Mouse (Mus musculus) neural tube, embryonic 14.5 days (tissue): ENCODE measurements around the gene Bok. TPM values are rescaled to one million over a fixed set of nuclear protein-coding genes. Genes with fewer than 3 reads are reported as not detected.
"Not testable (repeated sequence)": the region's sequence is repeated elsewhere in the genome, so short reads cannot be mapped to it uniquely, and the experiment has no call there.

Experiments
- ATAC-seq: fragments of 200-750 bp; cut with Nextera tagmentation; 2 replicates; pipeline ENCODE4 v1.8.0; 2017; ENCODE audit warnings: low read depth, mild to moderate bottlenecking, moderate TSS enrichment, moderate library complexity
- H3K27ac ChIP-seq: fragments of 300-500 bp; sonication (generic); 2 replicates; pipeline ENCODE4 v1.5.1; 2014; ENCODE audit warnings: low read depth, mild to moderate bottlenecking, control low read depth, low read length, moderate library complexity, mixed read lengths
- H3K27me3 ChIP-seq: fragments of 300-500 bp; sonication (generic); 2 replicates; pipeline ENCODE4 v1.6.1; 2014; ENCODE audit warnings: low read length; ENCODE audit not compliant: control insufficient read depth, insufficient read depth
- H3K36me3 ChIP-seq: fragments of 300-500 bp; sonication (generic); 2 replicates; pipeline ENCODE4 v1.6.1; 2014; ENCODE audit warnings: low read length, mixed read lengths; ENCODE audit not compliant: control insufficient read depth, insufficient read depth
- H3K4me1 ChIP-seq: fragments of 300-500 bp; sonication (generic); 2 replicates; pipeline ENCODE4 v1.6.1; 2014; ENCODE audit warnings: low read length; ENCODE audit not compliant: control insufficient read depth, insufficient read depth
- H3K4me2 ChIP-seq: fragments of 300-500 bp; sonication (generic); 2 replicates; pipeline ENCODE4 v1.6.1; 2014; ENCODE audit warnings: mild to moderate bottlenecking, low read depth, low read length, control low read depth
- H3K4me3 ChIP-seq: fragments of 300-500 bp; sonication (generic); 2 replicates; pipeline ENCODE4 v1.5.1; 2014; ENCODE audit warnings: low read depth, low read length, control low read depth, mixed read lengths
- H3K9ac ChIP-seq: fragments of 300-500 bp; sonication (generic); replicated peaks from 2 replicates; pipeline ENCODE4 v1.6.1; 2014; ENCODE audit warnings: low read depth, mild to moderate bottlenecking, control low read depth, low read length, mixed read lengths
- H3K9me3 ChIP-seq: fragments of 300-500 bp; sonication (generic); 2 replicates; pipeline ENCODE4 v1.6.1; 2016; ENCODE audit warnings: low read length; ENCODE audit not compliant: control insufficient read depth
- WGBS: fragments of 180-500 bp; shearing (Covaris S2); extraction: QIAGEN DNeasy Blood & Tissue Kit; methylation state at CpG from one replicate; pipeline ENCODE4 v1.1.7; 2014; 5-methylcytosine and 5-hydroxymethylcytosine counted together
- polyA plus RNA-seq: library from polyadenylated mRNA; unstranded; fragments of >200 nt; fragmentation: Nextera tagmentation; extraction: Ambion mirVana; gene quantifications from 2 replicates; pipeline ENCODE4 v1.2.1, GENCODE M21; 2014

Gene Bok
- polyA plus RNA-seq, 1 experiment from 2014 or later, result 82.7 TPM

DNA sequence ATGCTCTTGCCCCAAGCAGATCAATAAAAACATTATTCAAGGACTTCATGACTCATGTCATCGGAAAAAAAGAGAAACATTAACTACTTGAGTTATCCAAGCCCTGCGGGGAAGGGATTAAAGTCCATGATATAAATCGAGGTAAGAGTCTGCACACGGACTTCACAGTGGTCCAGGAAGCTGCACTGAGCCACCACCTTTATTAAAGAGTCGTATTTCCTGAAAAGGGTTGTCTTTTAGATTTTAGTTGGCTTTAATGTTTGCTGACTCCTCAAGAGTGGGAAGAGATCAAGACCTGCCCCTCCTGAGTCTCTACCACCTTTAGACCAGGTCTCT lies 28.5 kb upstream of the Bok start:
- H3K9me3 ChIP-seq, result no peaks in the 10 kb centered on the region; the same call in 1 of the 2 replicates
- no peak for ATAC-seq
- no peak overlapping the region for H3K27ac ChIP-seq
- no peaks in the 10 kb centered on the region for H3K27me3 ChIP-seq
- H3K4me1 ChIP-seq, result no peaks in the 10 kb centered on the region
- no peak overlapping the region for H3K4me3 ChIP-seq
- no peaks in the 10 kb centered on the region for H3K36me3 ChIP-seq
- no peak overlapping the region for H3K4me2 ChIP-seq
- H3K9ac ChIP-seq, result no peak overlapping the region
- 78% methylated on average over 5 of the region's 5 CpGs for WGBS

DNA sequence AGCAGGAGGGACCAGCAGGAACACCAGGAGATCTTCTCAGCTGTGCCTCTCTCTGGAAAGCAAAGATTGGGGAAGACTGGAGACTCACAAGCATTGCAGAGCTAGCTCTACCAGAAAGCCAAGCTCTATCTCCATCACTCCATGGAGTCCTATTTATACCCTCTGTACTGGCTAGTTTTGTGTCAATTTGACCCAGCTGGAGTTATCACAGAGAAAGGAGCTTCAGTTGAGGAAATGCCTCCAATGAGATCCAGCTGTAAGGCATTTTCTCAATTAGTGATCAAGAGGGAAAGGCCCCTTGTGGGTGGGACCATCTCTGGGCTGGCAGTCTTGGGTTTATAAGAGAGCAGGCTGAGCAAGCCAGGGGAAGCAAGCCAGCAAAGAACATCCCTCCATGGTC lies 26.9 kb upstream of the Bok start, which contains the start of gene Stk25:
Stk25 (minus strand) TSS at position 101 of the 400 bp plus-strand sequence.
- not testable (repeated sequence) for H3K27me3 ChIP-seq, H3K4me1 ChIP-seq, H3K4me3 ChIP-seq, H3K36me3 ChIP-seq, H3K9me3 ChIP-seq, H3K9ac ChIP-seq, H3K27ac ChIP-seq, H3K4me2 ChIP-seq, ATAC-seq

DNA sequence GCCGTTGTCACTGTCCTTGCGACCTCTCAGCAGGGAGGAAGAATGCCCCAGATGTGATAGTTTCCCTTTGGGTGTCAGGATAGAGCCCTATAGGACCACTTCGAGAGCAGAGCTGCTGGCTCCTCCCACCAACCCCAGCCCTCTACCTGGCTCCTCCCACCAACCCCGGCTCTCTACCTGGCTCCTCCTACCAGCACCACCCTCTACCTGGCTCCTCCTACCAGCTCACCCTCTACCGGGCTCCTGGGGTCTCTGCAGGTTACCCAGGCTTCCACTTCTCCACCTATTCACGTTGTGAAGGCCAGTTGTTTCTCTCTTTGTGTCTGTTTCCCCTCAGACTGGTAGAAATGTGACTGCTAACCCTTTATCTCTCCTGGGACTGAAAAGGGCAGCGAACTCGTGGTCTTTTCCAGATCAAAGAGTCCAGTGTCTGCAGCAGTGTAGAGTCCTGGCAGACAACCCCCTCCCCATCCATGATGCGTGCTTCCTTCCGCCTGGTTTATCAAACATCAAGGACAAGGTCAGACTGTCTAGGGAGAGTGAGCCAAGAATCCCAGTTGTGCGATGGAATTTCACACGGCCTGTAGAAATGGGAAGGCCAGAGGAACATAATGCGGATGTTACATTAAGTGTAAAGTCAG lies 17.6 kb upstream of the Bok start:
- Histone ChIP-seq H3K4me3 (no peak overlapping the region), H3K27me3 (no peaks in the 10 kb centered on the region), H3K4me2 (no peak overlapping the region), H3K36me3 (no peaks in the 10 kb centered on the region), H3K9me3 (no peaks in the 10 kb centered on the region), H3K27ac (no peak overlapping the region), H3K4me1 (0 out of 2 replicates have a peak, but pooled peaks cover 5% of the 10 kb centered on the region), H3K9ac (no peak overlapping the region)
- 28% methylated on average over 13 of the region's 13 CpGs for WGBS
- ATAC-seq, result no peak

DNA sequence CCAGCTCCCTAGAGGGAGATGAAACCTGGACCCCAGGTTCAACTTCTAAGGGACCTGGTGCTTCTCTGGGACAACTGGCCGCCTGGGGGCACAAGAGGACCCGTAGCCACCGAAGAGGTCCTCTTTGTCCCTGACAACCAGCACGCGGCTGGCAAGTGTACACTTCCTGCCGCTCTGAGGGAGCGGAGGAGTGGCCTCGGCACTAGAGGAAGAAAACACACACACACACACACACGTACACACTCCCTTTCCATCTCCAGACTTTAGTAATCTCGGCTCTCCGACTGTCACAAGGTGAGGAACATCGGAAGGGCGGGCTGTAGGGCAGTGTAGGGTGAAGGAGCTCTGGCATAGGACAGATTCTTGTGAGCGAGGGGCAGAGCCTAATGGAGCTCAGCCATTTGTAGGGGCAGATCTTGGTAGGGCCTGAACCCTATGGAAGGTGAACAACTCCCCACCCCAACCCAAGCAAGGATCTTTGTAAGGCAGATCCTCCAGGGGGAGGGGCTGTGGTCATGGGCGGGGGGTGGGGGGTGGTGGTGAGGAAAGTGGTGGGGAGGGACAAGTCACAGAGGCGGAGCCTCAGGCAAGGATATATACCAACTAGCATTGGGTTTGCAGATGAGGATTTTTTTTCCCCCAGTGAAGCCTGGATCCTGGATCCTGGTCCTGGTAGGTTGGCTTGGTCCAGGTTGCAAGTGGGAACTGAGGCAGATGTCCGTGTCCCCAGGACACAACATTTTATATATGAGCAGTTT lies 16.5 kb upstream of the Bok start:
- H3K36me3 ChIP-seq, result no peaks in the 10 kb centered on the region
- peak; percentile 91 for ATAC-seq
- WGBS, result 10% methylated on average over 17 of the region's 17 CpGs
- no peaks in the 10 kb centered on the region for H3K27me3 ChIP-seq
- 0 out of 2 replicates have a peak, but pooled peaks cover 5% of the 10 kb centered on the region for H3K4me1 ChIP-seq
- peak overlapping the region; percentile 32 for H3K4me3 ChIP-seq
- H3K4me2 ChIP-seq, result peak overlapping the region; percentile 56
- H3K9me3 ChIP-seq, result no peaks in the 10 kb centered on the region
- H3K27ac ChIP-seq, result peak overlapping the region; percentile 60
- H3K9ac ChIP-seq, result peak overlapping the region; percentile 43

DNA sequence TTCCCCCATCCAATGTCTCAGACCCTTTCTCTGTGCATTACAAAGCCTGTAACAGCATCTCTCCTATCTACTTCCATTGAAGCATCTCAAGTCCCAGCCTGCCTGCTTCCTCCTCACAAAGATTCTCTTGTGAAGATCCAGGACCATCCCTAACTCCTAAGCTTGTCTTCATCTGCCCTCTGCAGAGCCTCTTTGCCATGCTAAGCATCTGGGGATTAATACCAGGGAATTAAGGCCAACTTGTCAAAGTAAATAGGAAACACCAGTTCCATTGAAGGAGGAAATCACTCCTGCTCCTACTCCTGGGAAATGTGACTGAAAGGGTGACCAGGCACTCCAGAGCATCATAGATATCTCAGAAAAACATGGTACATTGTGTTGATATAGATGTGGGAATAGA lies 15.5 kb upstream of the Bok start:
- no peak overlapping the region for H3K4me3 ChIP-seq
- ATAC-seq, result no peak
- H3K9me3 ChIP-seq, result no peaks in the 10 kb centered on the region
- H3K4me2 ChIP-seq, result no peak overlapping the region
- H3K27me3 ChIP-seq, result no peaks in the 10 kb centered on the region
- 0 out of 2 replicates have a peak, but pooled peaks cover 5% of the 10 kb centered on the region for H3K4me1 ChIP-seq
- H3K36me3 ChIP-seq, result no peaks in the 10 kb centered on the region
- H3K27ac ChIP-seq, result no peak overlapping the region
- no peak overlapping the region for H3K9ac ChIP-seq

DNA sequence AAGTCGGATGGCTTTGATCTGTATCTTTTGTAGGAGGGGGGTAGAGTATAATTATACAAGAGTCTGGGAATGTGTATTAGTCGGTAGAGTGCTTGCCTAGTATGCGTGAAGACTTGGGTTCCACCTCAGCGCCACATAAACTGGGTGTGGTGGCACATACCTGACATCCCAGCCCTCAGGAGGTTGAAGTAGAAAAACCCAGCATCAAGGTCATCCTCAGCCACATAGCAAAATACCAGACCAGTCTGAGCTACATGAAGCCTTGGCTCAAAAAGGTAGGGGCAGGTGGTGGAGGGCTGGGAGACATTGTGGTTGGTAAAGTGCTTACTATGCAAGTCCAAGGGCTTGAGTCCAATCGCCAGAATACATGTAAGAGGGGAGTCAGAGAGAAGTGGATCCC lies 12.8 kb upstream of the Bok start:
- no peak for ATAC-seq
- 93% methylated on average over 5 of the region's 5 CpGs for WGBS

DNA sequence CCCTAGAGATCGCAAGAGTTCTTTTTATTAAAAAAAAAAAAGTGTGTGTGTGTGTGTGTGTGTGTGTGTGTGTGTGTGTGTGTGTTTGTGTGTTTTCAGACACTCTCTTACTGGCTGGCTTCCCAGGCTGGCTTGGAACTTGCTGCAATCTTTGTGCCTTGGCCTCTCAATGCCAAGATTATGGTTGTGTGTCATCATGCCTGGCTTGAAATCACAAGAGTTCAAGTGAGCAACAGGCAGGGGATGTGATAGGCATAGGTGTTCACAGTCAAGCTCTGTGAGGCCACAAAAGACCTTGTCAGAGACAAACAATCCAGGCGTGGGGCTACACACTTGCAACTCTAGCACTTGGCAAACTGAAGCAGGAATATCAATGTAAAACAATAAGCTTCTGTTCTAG lies 7.1 kb upstream of the Bok start:
- H3K9me3 ChIP-seq, result no peaks in the 10 kb centered on the region
- no peak overlapping the region for H3K9ac ChIP-seq
- no peak overlapping the region for H3K4me3 ChIP-seq
- no peaks in the 10 kb centered on the region for H3K4me1 ChIP-seq
- no peak overlapping the region for H3K4me2 ChIP-seq
- H3K27me3 ChIP-seq, result no peaks in the 10 kb centered on the region
- H3K27ac ChIP-seq, result no peak overlapping the region
- ATAC-seq, result no peak
- H3K36me3 ChIP-seq, result no peaks in the 10 kb centered on the region
- WGBS, result 71% methylated on average over 2 of the region's 2 CpGs

More for the DNA sequence above, 12.8 kb upstream of the Bok start:
- H3K9ac ChIP-seq, result no peak overlapping the region
- no peak overlapping the region for H3K4me2 ChIP-seq
- no peak overlapping the region for H3K4me3 ChIP-seq
- no peaks in the 10 kb centered on the region for H3K9me3 ChIP-seq
- no peak overlapping the region for H3K27ac ChIP-seq
- 0 out of 2 replicates have a peak, but pooled peaks cover 5% of the 10 kb centered on the region for H3K4me1 ChIP-seq
- no peaks in the 10 kb centered on the region for H3K27me3 ChIP-seq
- H3K36me3 ChIP-seq, result no peaks in the 10 kb centered on the region

DNA sequence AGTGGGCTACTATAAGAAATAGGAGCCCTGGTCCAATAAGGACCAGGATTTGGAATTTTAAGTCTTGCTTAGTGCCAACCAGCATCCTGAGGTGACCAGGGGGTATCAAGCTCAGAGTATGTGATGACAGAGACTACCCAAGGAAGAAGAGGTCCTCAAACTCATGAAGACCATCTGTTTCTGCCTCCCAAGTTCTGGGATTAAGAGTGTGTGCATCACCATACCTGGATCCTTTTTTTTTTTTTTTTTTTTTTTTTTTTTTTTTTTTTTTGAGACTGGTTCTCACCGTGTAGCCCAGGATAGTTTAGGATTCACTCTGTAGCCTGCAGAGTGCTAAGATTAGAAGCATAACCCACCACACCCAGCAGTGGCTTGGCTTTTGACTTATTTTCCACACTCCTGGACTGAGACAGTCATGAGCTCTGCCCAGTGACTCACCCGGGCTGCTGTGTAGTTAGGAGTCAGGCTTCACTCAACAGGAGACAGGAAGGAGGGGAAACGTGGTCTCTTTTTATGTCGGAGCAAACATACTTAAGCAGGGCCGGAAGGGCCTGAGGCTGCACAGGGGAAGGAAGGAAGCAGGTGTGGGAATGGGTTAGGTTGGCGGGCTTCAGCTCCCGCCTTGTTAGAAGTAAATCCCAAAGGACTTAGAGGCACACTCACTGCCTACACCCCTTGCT lies 5.4 kb upstream of the Bok start:
- no peak overlapping the region for H3K4me2 ChIP-seq
- no peak overlapping the region for H3K27ac ChIP-seq
- H3K27me3 ChIP-seq, result no peaks in the 10 kb centered on the region
- H3K4me1 ChIP-seq, result no peaks in the 10 kb centered on the region
- ATAC-seq, result no peak
- H3K9ac ChIP-seq, result no peak overlapping the region
- no peaks in the 10 kb centered on the region for H3K36me3 ChIP-seq
- H3K4me3 ChIP-seq, result no peak overlapping the region
- WGBS, result 74% methylated on average over 7 of the region's 7 CpGs
- H3K9me3 ChIP-seq, result no peaks in the 10 kb centered on the region
